Mouse (Mus musculus): ENCODE measurements at regions not wholly inside any gene's neighbourhood (a gene's known extent, or its start where the extent isn't known, plus 50 kb on each side); places are given as distances from the start of the nearest gene placed in this dataset.

DNA sequence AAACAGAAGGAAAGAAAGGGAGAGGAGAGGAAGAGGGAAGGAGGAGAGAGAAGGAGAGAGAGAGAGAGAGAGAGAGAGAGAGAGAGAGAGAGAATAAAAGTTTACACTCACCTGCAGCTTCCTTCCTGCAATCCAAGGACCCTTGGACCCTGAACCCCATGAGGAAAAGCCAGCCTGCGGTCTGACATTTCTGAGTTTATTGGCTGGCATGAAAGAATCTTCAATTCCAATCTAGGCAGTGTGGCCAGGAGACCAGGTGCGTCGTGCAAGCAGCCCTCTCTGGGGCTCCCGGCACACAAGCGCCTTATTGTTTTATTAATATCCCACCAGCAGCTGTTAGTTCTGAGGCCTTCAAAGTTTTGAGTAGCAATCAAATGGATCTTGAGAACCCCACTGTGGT lies 260.1 kb upstream of the Eef2kmt start:
- DNase-seq (ENCODE audit: low read depth, low spot score), result no peak
- Histone ChIP-seq H3K4me1 (ENCODE audit: control insufficient read depth in 1 of 2, insufficient read depth in 2 of 2, low read length in 2 of 2) (no peaks in the 10 kb centered on the region), H3K9me3 (replicated peaks; ENCODE audit: insufficient read depth, low read length) (no peaks in the 10 kb centered on the region), H3K9ac (ENCODE audit: control insufficient read depth, low read depth, low read length, poor library complexity, severe bottlenecking) (no peak overlapping the region), H3K79me2 (ENCODE audit: control insufficient read depth, insufficient read depth, low read length, poor library complexity) (no peaks in the 10 kb centered on the region), H3K27ac (ENCODE audit: control insufficient read depth, low read depth, low read length) (no peak overlapping the region), H3K36me3 (ENCODE audit: control insufficient read depth in 1 of 2, insufficient read depth in 2 of 2, low read length in 2 of 2) (no peaks in the 10 kb centered on the region), H3K27me3 (ENCODE audit: control insufficient read depth in 1 of 2, insufficient read depth in 2 of 2, low read length in 2 of 2) (no peaks in the 10 kb centered on the region), H3K4me3 (ENCODE audit: control insufficient read depth in 1 of 2, insufficient read depth in 1 of 2, low read depth in 2 of 2, low read length in 2 of 2) (no peak overlapping the region)
- TF ChIP-seq ETS1 (IDR thresholded peaks at IDR 0.05; ENCODE audit: low read depth, low read length) (no peak), USF1 (IDR thresholded peaks at IDR 0.05; ENCODE audit: low read depth, low read length) (no peak), MYC (IDR thresholded peaks at IDR 0.05; ENCODE audit: low read depth, low read length) (no peak), TCF12 (IDR thresholded peaks at IDR 0.05; ENCODE audit: low read depth, low read length) (no peak), MAZ (IDR thresholded peaks at IDR 0.05; ENCODE audit: low read depth, low read length) (no peak)

DNA sequence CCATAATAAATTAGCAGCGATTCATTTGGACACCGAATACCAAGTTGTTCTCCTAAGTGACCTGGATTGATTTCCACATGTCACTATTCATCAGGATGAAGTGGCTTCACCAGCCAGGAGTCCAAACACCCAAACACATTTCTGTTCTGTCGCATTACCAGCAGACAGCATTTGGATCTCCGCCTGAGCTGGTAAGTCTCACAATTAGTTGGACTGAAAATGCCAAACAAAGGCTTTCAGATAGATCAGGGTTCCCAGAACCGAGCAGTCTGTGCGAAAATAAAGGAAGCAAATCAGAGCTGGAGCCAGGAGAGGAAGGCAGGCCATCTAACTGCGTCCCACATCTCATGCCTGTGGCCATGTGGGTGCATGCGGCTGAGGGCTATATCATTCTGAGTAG lies 251.5 kb upstream of the Eef2kmt start:
- Histone ChIP-seq H3K9me3 (replicated peaks; ENCODE audit: insufficient read depth, low read length) (no peaks in the 10 kb centered on the region), H3K4me1 (ENCODE audit: control insufficient read depth in 1 of 2, insufficient read depth in 2 of 2, low read length in 2 of 2) (no peaks in the 10 kb centered on the region), H3K4me3 (ENCODE audit: control insufficient read depth in 1 of 2, insufficient read depth in 1 of 2, low read depth in 2 of 2, low read length in 2 of 2) (no peak overlapping the region), H3K36me3 (ENCODE audit: control insufficient read depth in 1 of 2, insufficient read depth in 2 of 2, low read length in 2 of 2) (no peaks in the 10 kb centered on the region), H3K27ac (ENCODE audit: control insufficient read depth, low read depth, low read length) (no peak overlapping the region), H3K9ac (ENCODE audit: control insufficient read depth, low read depth, low read length, poor library complexity, severe bottlenecking) (no peak overlapping the region), H3K27me3 (ENCODE audit: control insufficient read depth in 1 of 2, insufficient read depth in 2 of 2, low read length in 2 of 2) (no peaks in the 10 kb centered on the region), H3K79me2 (ENCODE audit: control insufficient read depth, insufficient read depth, low read length, poor library complexity) (no peaks in the 10 kb centered on the region)
- no peak for TF ChIP-seq ZNF384 (IDR thresholded peaks at IDR 0.05; ENCODE audit: low read depth, low read length)
- TF ChIP-seq USF1 (IDR thresholded peaks at IDR 0.05; ENCODE audit: low read depth, low read length), result no peak
- TF ChIP-seq ZKSCAN1 (IDR thresholded peaks at IDR 0.05; ENCODE audit: low read depth, low read length), result no peak
- TF ChIP-seq JUND (IDR thresholded peaks at IDR 0.05; ENCODE audit: low read depth, low read length), result no peak
- TF ChIP-seq BHLHE40 (IDR thresholded peaks at IDR 0.05; ENCODE audit: borderline replicate concordance, low read depth, low read length), result no peak
- no peak for DNase-seq (ENCODE audit: low read depth, low spot score)

DNA sequence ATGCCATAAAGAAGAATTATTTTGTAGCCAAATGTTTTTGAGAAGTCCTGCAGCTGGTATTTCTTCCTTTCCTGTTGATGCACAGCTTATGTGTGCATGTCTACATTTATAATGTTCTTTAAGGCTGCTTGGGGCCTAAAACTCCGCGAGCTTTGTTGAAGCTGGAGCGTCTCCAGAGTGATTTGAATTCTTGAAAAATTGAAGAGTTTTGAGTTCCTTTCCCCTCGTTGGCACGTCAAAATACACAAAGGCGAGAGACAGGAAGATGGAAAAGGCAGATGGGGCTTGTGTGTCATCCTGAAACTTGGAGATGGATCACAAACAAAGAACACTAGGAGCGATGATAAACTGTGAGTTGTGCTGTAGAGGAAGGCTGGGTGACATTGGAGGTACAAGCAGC lies 246.2 kb upstream of the Eef2kmt start:
- TF ChIP-seq MAX (IDR thresholded peaks at IDR 0.05; ENCODE audit: low read length), result no peak
- Histone ChIP-seq H3K27ac (ENCODE audit: control insufficient read depth, low read depth, low read length) (no peak overlapping the region), H3K36me3 (ENCODE audit: control insufficient read depth in 1 of 2, insufficient read depth in 2 of 2, low read length in 2 of 2) (no peaks in the 10 kb centered on the region), H3K27me3 (ENCODE audit: control insufficient read depth in 1 of 2, insufficient read depth in 2 of 2, low read length in 2 of 2) (no peaks in the 10 kb centered on the region), H3K4me3 (ENCODE audit: control insufficient read depth in 1 of 2, insufficient read depth in 1 of 2, low read depth in 2 of 2, low read length in 2 of 2) (no peak overlapping the region), H3K9ac (ENCODE audit: control insufficient read depth, low read depth, low read length, poor library complexity, severe bottlenecking) (no peak overlapping the region), H3K9me3 (replicated peaks; ENCODE audit: insufficient read depth, low read length) (no peaks in the 10 kb centered on the region), H3K4me1 (ENCODE audit: control insufficient read depth in 1 of 2, insufficient read depth in 2 of 2, low read length in 2 of 2) (no peaks in the 10 kb centered on the region), H3K79me2 (ENCODE audit: control insufficient read depth, insufficient read depth, low read length, poor library complexity) (no peaks in the 10 kb centered on the region)
- DNase-seq (ENCODE audit: low read depth, low spot score), result no peak
